Mouse (Mus musculus): Measurements from ENCODE around the gene Ccm2l.

Ccm2l gene

DNA sequence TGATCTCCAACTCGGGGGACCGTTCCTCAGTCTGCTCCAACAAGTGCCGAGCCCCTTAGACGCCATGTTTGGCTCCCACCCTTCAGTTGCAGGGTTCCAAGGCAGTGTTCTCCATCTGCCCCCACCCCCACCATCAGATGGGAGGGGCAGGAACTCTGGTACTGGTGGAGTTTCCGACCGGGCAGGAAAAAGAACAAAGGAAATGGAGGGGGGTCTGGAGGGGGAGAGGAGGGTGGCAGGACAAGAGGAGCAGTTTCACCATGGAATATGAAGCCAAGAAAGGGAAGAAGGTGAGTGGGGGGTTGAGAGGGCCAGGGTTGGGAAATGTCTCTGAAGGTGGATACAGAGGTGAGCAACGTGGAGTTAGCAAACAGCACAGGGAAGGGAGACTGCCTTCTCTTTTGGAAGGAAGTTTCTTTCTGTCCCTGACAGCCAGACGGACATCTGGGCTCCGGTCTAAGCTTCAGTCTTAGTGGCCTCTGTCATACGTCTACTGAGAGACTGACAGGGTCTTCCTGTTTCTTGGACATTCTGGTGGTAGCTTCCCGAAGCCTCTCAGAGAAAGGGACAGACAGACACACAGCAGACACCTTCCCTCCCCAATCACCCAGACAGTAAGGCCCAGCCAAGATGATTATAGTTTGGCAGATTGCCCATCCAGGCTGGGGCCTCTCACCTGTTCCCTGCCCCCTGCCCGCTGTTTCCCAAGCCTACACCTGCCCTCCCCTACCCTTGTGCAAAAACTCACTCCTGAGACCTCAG, at the start of gene Ccm2l:
Gene Ccm2l (plus strand): TSS at position 209 of the 762 bp plus-strand sequence.
- no peak for DNase-seq (ENCODE audit: extremely low read depth, low read depth, low spot score)

DNA sequence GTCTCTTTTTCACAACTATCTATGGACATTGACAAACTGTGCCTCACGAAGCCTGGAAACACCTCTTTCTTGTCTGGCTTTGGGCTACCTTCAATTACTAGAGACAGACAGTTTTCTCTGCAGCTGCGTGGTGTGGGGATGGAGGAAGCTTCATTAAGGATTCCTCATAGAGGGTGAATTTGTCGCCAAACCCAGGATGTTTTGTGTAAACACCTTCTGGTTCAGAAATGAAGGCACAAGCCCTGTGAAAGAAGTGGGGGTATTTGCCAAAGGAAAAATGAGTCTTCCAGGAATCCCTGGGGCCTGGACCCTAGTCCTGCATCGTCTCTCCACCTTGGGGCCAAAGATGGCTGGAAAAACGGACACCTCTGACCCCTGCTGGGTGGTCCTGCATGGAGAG, 49.0 kb upstream of the Ccm2l start:
- no peak for DNase-seq (ENCODE audit: extremely low read depth, low read depth, low spot score)

DNA sequence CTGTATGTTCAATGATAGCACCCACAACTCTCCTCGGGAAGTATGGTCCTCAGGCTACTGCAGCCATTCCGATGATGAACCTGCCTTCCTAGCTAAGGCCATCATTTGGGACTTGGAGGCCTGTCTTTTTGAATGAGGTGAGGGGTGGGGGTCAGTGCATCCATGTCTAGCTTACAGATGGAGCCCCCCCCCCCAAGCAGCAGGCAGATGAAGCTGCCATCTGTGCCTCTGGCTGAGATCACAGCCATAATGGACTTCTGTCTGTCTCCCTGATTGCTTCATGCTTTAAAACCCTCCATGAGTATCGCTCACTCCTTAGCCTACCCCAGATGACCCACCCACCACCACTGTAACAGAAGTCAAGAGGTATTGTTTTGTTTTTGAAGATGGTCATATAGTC, 46.4 kb upstream of the Ccm2l start:
- DNase-seq (ENCODE audit: extremely low read depth, low read depth, low spot score) = no peak

- DNase-seq (ENCODE audit: extremely low read depth, low read depth, low spot score) = no peak
These were observed 44.6 kb upstream of the Ccm2l start for GRCm38 (mm10) chr2:153021163-153021562.

DNA sequence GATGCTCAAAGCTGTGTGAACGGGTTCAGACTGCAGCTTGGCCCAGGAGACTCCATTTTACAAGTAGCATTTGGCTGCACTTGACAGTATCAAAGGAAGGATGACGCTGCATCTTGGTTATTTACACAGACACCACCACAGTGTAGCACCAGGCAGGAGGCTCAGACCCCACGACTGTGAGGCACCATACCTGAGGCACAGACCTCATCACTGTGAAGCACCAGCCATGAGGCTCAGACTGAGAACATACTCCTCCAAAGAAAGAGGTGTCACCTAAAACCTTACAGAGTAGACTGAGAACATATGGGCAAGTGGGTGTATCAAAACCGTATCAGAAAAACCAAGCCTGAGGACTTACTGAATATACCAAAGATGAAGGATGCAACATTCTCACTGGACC, 42.9 kb upstream of the Ccm2l start:
- DNase-seq (ENCODE audit: extremely low read depth, low read depth, low spot score) = no peak

DNA sequence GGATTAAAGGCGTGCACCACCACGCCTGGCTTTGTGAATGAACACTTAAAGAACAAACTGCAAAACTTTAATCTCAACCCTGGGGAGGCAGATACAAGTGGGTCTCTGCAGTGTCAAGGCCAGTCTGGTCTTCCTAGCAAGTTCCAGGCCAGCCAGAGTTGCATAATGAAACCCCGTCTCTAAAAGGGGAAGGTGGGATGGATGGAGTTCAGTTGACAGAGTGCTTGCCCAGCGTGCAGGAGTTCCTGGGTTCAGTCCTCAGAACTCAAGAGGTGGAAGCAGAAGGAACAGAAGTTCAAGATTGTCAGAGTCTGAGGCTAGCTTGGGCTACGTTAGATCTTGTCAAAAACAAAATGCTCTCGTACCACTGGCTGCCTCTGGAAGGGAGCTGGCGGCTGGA, 39.7 kb upstream of the Ccm2l start:
- DNase-seq (ENCODE audit: extremely low read depth, low read depth, low spot score) = no peak

- DNase-seq (ENCODE audit: extremely low read depth, low read depth, low spot score) = no peak
These were observed 38.3 kb upstream of the Ccm2l start for GRCm38 (mm10) chr2:153027501-153027900.

DNA sequence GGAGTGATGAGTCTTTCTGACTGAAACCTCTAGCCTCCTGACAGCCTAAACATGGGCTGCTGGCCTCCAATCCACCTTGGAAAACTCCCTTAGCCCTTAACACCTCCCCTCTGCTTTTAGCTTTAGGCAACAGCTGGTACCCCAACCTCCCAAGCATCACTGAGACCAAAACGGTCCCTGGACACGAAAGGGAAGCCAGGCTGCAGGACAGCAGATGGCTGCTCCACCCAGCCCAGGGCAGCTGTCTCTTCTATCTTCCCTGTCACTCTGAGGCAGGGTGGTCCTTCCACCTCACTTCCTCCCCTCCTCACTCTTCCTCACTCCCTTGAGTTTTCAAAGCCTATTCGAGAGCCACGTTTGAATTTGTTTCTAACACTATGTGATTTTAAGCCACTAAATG, 35.3 kb upstream of the Ccm2l start:
- DNase-seq (ENCODE audit: extremely low read depth, low read depth, low spot score) = no peak

- no peak for DNase-seq (ENCODE audit: extremely low read depth, low read depth, low spot score)
These were observed 34.4 kb upstream of the Ccm2l start, which contains the start of gene Xkr7 for GRCm38 (mm10) chr2:153031126-153032082. Xkr7 (plus strand) TSS chr2:153031852.

DNA sequence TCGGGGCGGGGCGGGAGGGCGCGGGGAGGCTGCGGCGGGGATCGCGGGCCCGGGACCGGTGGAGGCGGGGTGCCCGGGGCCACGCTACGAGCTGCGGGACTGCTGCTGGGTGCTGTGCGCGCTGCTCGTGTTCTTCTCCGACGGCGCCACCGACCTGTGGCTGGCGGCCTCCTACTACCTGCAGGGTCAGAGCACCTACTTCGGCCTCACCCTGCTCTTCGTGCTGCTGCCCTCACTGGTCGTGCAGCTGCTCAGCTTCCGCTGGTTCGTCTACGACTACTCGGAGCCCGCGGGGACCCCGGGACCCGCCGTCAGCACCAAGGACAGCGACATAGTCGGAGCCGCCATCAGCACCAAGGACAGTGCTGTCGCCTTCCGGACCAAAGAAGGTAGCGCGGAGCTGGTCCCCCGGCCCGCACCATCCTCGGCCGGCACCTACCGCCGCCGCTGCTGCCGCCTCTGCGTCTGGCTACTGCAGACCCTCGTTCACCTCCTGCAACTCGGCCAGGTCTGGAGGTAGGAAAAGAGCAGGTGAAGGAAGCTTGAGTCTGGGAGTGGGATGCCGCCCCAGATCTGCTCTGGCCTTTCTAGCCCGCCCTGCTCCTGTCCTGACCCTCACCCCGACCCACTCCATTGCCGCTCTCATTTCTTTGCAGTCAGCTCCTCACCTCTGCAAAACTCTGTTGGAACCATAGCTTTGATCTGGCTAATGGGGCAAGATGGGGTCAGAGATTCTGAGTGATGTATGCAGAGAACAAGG, 33.5 kb upstream of the Ccm2l start:
- DNase-seq (ENCODE audit: extremely low read depth, low read depth, low spot score) = no peak

DNA sequence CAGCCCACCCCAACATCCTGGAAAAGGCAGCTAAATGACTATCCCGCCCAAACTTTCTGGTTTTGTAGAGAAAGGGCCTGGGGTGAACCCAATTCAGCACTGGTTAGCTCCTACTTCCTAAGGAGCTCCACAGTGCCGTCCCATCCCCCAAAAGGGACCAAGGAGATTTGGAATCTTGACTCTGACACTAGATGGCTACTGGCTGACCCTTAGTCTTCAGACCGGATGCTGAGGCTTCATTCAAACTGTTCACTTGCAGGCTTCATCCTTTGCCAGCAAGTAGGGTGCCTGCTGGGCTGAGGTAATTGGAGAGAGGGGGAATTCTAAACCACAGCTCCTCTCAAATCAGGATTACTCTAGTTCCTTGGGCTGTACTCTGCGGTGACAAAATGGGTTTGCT, 32.8 kb upstream of the Ccm2l start:
- no peak for DNase-seq (ENCODE audit: extremely low read depth, low read depth, low spot score)

- DNase-seq (ENCODE audit: extremely low read depth, low read depth, low spot score) = no peak
These were observed 32.1 kb upstream of the Ccm2l start for GRCm38 (mm10) chr2:153033545-153034230.

DNA sequence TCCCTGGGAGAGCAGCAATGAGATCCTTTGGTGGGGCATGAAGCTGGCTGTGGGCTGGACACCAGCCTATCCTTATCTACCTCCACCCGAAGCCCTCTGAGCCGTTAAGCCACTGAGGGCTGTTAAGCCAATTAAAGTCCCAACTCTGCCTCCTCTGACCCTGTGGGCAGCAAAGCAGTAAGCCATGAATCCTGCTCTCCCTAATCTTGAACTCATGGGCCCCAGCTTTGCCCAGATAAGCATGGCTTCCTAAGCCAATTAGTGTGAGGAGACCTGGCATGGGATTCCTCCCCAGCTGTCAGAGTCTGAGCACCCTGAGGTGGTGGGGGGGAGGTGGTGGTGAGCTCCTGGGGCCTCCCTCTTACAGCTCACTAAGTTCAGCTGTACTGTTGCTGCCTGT, 29.1 kb upstream of the Ccm2l start:
- DNase-seq (ENCODE audit: extremely low read depth, low read depth, low spot score) = no peak

DNA sequence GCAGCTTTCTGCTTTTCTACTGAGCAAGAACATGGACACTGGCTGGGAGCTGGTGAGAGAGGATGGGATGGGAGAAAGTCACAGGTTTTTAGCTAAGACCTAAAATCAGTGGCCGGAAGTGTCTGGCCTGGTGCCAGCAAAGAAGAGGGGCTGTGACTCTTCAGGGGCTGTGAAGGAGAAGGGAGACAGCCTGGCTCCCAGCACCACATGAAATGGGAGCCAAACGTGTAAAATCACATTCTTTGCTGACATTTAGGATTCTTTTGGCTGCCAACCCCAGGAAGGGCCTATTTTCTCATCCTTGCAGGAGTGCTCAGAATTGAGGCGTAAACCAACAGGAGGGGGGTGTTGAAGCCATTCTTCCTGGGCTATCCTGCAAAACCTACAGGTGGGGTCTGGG, 21.9 kb upstream of the Ccm2l start:
- DNase-seq (ENCODE audit: extremely low read depth, low read depth, low spot score) = no peak

GRCm38 (mm10) chr2:153045884-153046299, 19.9 kb upstream of the Ccm2l start:
- DNase-seq (ENCODE audit: extremely low read depth, low read depth, low spot score) = no peak

- no peak for DNase-seq (ENCODE audit: extremely low read depth, low read depth, low spot score)
These were observed 17.8 kb upstream of the Ccm2l start for GRCm38 (mm10) chr2:153047828-153048465.

- no peak for DNase-seq (ENCODE audit: extremely low read depth, low read depth, low spot score)
These were observed 16.3 kb upstream of the Ccm2l start for GRCm38 (mm10) chr2:153049288-153049996.

DNA sequence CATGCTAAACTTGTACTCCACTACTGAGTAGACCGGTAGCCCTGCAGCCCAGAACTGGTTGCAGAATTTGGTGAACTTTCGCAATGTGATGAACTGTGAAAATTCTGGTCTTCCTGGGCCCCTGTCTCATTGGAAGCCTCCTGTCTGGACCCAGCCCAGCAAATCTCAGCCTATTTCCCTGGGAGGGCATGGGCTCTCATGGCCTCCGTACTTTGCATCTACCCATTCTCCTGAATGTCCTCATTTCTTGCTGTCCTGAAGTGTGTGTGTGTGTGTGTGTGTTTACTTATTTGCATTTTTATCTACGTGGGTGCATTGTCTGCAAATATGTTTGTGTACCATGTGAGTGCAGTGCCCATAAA, 15.8 kb upstream of the Ccm2l start:
- DNase-seq (ENCODE audit: extremely low read depth, low read depth, low spot score) = no peak

- no peak for DNase-seq (ENCODE audit: extremely low read depth, low read depth, low spot score)
These were observed 14.7 kb upstream of the Ccm2l start for GRCm38 (mm10) chr2:153051095-153051494.

GRCm38 (mm10) chr2:153051537-153051936, 14.2 kb upstream of the Ccm2l start:
- DNase-seq (ENCODE audit: extremely low read depth, low read depth, low spot score) = no peak
